Mouse (Mus musculus): ENCODE measurements at regions not wholly inside any gene's neighbourhood (a gene's known extent, or its start where the extent isn't known, plus 50 kb on each side); places are given as distances from the start of the nearest gene placed in this dataset.

- H3K9ac ChIP-seq (ENCODE audit: low read length), result no peak overlapping the region
- H3K4me2 ChIP-seq (ENCODE audit: low read length), result no peak overlapping the region
- H3K4me3 ChIP-seq (ENCODE audit: low read depth, low read length), result no peak overlapping the region
- WGBS, result 50% methylated on average over 6 of the region's 6 CpGs
- no peak for DNase-seq (ENCODE audit: low spot score)
- ATAC-seq (replicated peaks; ENCODE audit: low FRiP score, low TSS enrichment, low read depth), result no peak
- H3K27ac ChIP-seq (ENCODE audit: low read depth), result no peak overlapping the region
- H3K27me3 ChIP-seq (replicated peaks; ENCODE audit: control insufficient read depth, insufficient read depth, low read length), result no peaks in the 10 kb centered on the region
- H3K9me3 ChIP-seq (ENCODE audit: control insufficient read depth, low read length), result no peaks in the 10 kb centered on the region
- H3K4me1 ChIP-seq (replicated peaks; ENCODE audit: control insufficient read depth, insufficient read depth, low read length), result no peaks in the 10 kb centered on the region
- no peaks in the 10 kb centered on the region for H3K36me3 ChIP-seq (ENCODE audit: control insufficient read depth, insufficient read depth, low read length)
Observed at GRCm38 (mm10) chr1:119122975-119123374, 69.6 kb upstream of the Gli2 start.

- H3K9ac ChIP-seq (ENCODE audit: low read length), result no peak overlapping the region
- ATAC-seq (replicated peaks; ENCODE audit: low FRiP score, low TSS enrichment, low read depth) (no peak), DNase-seq (ENCODE audit: low spot score) (no peak)
- H3K27ac ChIP-seq (ENCODE audit: low read depth), result no peak overlapping the region
- H3K4me1 ChIP-seq (replicated peaks; ENCODE audit: control insufficient read depth, insufficient read depth, low read length), result no peaks in the 10 kb centered on the region
- H3K27me3 ChIP-seq (replicated peaks; ENCODE audit: control insufficient read depth, insufficient read depth, low read length), result no peaks in the 10 kb centered on the region
- H3K4me3 ChIP-seq (ENCODE audit: low read depth, low read length), result no peak overlapping the region
- H3K9me3 ChIP-seq (ENCODE audit: control insufficient read depth, low read length), result no peaks in the 10 kb centered on the region
- 47% methylated on average over 8 of the region's 8 CpGs for WGBS
- no peaks in the 10 kb centered on the region for H3K36me3 ChIP-seq (ENCODE audit: control insufficient read depth, insufficient read depth, low read length)
- no peak overlapping the region for H3K4me2 ChIP-seq (ENCODE audit: low read length)
Observed at GRCm38 (mm10) chr1:119119863-119120569, 66.6 kb upstream of the Gli2 start.

GRCm38 (mm10) chr1:119115106-119115674 is 61.8 kb upstream of the Gli2 start:
- 75% methylated on average over 7 of the region's 7 CpGs for WGBS
- H3K4me3 ChIP-seq (ENCODE audit: low read depth, low read length), result no peak overlapping the region
- H3K36me3 ChIP-seq (ENCODE audit: control insufficient read depth, insufficient read depth, low read length), result no peaks in the 10 kb centered on the region

GRCm38 (mm10) chr1:119108578-119108977 is 55.2 kb upstream of the Gli2 start:
- no peak overlapping the region for H3K4me3 ChIP-seq (ENCODE audit: low read depth, low read length)
- H3K27ac ChIP-seq (ENCODE audit: low read depth), result no peak overlapping the region
- H3K4me2 ChIP-seq (ENCODE audit: low read length), result no peak overlapping the region
- no peak overlapping the region for H3K9ac ChIP-seq (ENCODE audit: low read length)
- WGBS, result 69% methylated on average over 9 of the region's 9 CpGs
- DNase-seq (ENCODE audit: low spot score) (no peak), ATAC-seq (replicated peaks; ENCODE audit: low FRiP score, low TSS enrichment, low read depth) (no peak)
- no peaks in the 10 kb centered on the region for H3K9me3 ChIP-seq (ENCODE audit: control insufficient read depth, low read length)
- no peaks in the 10 kb centered on the region for H3K4me1 ChIP-seq (replicated peaks; ENCODE audit: control insufficient read depth, insufficient read depth, low read length)
- H3K27me3 ChIP-seq (replicated peaks; ENCODE audit: control insufficient read depth, insufficient read depth, low read length), result no peaks in the 10 kb centered on the region
- H3K36me3 ChIP-seq (ENCODE audit: control insufficient read depth, insufficient read depth, low read length), result no peaks in the 10 kb centered on the region

More at GRCm38 (mm10) chr1:119115106-119115674, 61.8 kb upstream of the Gli2 start:
- Histone ChIP-seq H3K4me2 (ENCODE audit: low read length) (no peak overlapping the region), H3K4me1 (replicated peaks; ENCODE audit: control insufficient read depth, insufficient read depth, low read length) (no peaks in the 10 kb centered on the region), H3K27me3 (replicated peaks; ENCODE audit: control insufficient read depth, insufficient read depth, low read length) (no peaks in the 10 kb centered on the region), H3K27ac (ENCODE audit: low read depth) (no peak overlapping the region), H3K9me3 (ENCODE audit: control insufficient read depth, low read length) (no peaks in the 10 kb centered on the region), H3K9ac (ENCODE audit: low read length) (no peak overlapping the region)
- ATAC-seq (replicated peaks; ENCODE audit: low FRiP score, low TSS enrichment, low read depth) (no peak), DNase-seq (ENCODE audit: low spot score) (no peak)

GRCm38 (mm10) chr1:119106246-119106975 is 53.0 kb upstream of the Gli2 start:
- WGBS, result 54% methylated on average over 18 of the region's 18 CpGs

More at GRCm38 (mm10) chr1:119106246-119106975, 53.0 kb upstream of the Gli2 start:
- no peaks in the 10 kb centered on the region for H3K9me3 ChIP-seq (ENCODE audit: control insufficient read depth, low read length)
- no peaks in the 10 kb centered on the region for H3K36me3 ChIP-seq (ENCODE audit: control insufficient read depth, insufficient read depth, low read length)
- no peak for ATAC-seq (replicated peaks; ENCODE audit: low FRiP score, low TSS enrichment, low read depth)
- H3K27ac ChIP-seq (ENCODE audit: low read depth), result no peak overlapping the region
- no peak overlapping the region for H3K9ac ChIP-seq (ENCODE audit: low read length)
- DNase-seq (ENCODE audit: low spot score), result no peak
- H3K4me3 ChIP-seq (ENCODE audit: low read depth, low read length), result no peak overlapping the region
- no peaks in the 10 kb centered on the region for H3K27me3 ChIP-seq (replicated peaks; ENCODE audit: control insufficient read depth, insufficient read depth, low read length)
- no peaks in the 10 kb centered on the region for H3K4me1 ChIP-seq (replicated peaks; ENCODE audit: control insufficient read depth, insufficient read depth, low read length)
- H3K4me2 ChIP-seq (ENCODE audit: low read length), result no peak overlapping the region
